Mouse (Mus musculus) liver, embryonic 16.5 days (tissue): ENCODE measurements at regions not wholly inside any gene's neighbourhood (a gene's known extent, or its start where the extent isn't known, plus 50 kb on each side); places are given as distances from the start of the nearest gene placed in this dataset.

ENCODE experiments used
- ATAC-seq: fragments of 200-750 bp; cut with Nextera tagmentation; 2 replicates; pipeline ENCODE4 v1.8.0; 2017; ENCODE audit warnings: low read depth, mild to moderate bottlenecking, moderate number of reproducible peaks, moderate library complexity
- H3K27ac ChIP-seq: fragments of 300-500 bp; sonication (generic); 2 replicates; pipeline ENCODE4 v1.5.1; 2014; ENCODE audit warnings: mild to moderate bottlenecking, low read length
- H3K27me3 ChIP-seq: fragments of 300-500 bp; sonication (generic); 2 replicates; pipeline ENCODE4 v1.6.1; 2014; ENCODE audit warnings: low read depth, low read length, mixed read lengths; ENCODE audit not compliant: control insufficient read depth, insufficient read depth
- H3K36me3 ChIP-seq: fragments of 300-500 bp; sonication (generic); 2 replicates; pipeline ENCODE4 v1.6.1; 2014; ENCODE audit warnings: mild to moderate bottlenecking; ENCODE audit not compliant: control insufficient read depth, insufficient read depth
- H3K4me1 ChIP-seq: fragments of 300-500 bp; sonication (generic); 2 replicates; pipeline ENCODE4 v1.6.1; 2014; ENCODE audit warnings: low read depth, low read length, mixed read lengths; ENCODE audit not compliant: control insufficient read depth
- H3K4me2 ChIP-seq: fragments of 300-500 bp; sonication (generic); 2 replicates; pipeline ENCODE4 v1.6.1; 2014; ENCODE audit warnings: low read depth, low read length, mixed read lengths
- H3K4me3 ChIP-seq: fragments of 300-500 bp; sonication (generic); 2 replicates; pipeline ENCODE4 v1.5.1; 2014; ENCODE audit warnings: low read depth, mild to moderate bottlenecking, low read length
- H3K9ac ChIP-seq: fragments of 300-500 bp; sonication (generic); 2 replicates; pipeline ENCODE4 v1.6.1; 2014; ENCODE audit warnings: low read depth, low read length
- H3K9me3 ChIP-seq: fragments of 300-500 bp; sonication (generic); replicated peaks from 2 replicates; pipeline ENCODE4 v1.6.1; 2016; ENCODE audit warnings: low read length; ENCODE audit not compliant: control insufficient read depth
- WGBS: fragments of 180-500 bp; shearing (Covaris S2); extraction: QIAGEN DNeasy Blood & Tissue Kit; methylation state at CpG from one replicate; pipeline ENCODE4 v1.1.7; 2014; ENCODE audit not compliant: insufficient replicate concordance; 5-methylcytosine and 5-hydroxymethylcytosine counted together

DNA sequence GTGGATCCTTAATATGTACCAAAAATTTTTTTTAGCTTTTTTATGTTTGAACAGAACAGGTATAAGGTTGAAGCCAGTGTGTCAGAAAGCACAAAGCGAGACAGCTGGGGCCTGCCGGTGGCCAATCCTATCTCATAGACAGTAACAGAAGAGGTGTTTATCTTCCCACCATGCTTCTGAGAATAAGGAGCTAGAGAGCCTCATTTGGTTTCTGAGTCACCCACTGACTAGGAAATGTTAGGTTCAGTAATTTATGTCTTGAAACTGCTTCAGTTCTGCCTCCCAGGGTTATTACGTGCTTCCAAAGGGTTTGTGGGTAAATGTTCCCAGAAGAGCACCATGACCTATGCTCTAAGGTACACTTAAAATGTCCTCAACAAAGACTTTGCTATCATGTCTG, 96.3 kb upstream of the Topaz1 start:
- Histone ChIP-seq H3K9ac (no peak overlapping the region), H3K27me3 (no peaks in the 10 kb centered on the region), H3K4me3 (no peak overlapping the region), H3K4me1 (no peaks in the 10 kb centered on the region), H3K9me3 (no peaks in the 10 kb centered on the region), H3K36me3 (no peaks in the 10 kb centered on the region), H3K4me2 (no peak overlapping the region), H3K27ac (no peak overlapping the region)
- ATAC-seq = no peak
- WGBS = 81% methylated on average over 3 of the region's 3 CpGs

GRCm38 (mm10) chr9:122655583-122655982, 91.6 kb upstream of the Topaz1 start:
- H3K4me1 ChIP-seq = no peaks in the 10 kb centered on the region
- no peak overlapping the region for H3K9ac ChIP-seq
- no peak overlapping the region for H3K4me2 ChIP-seq
- 46% methylated on average over 17 of the region's 17 CpGs for WGBS
- no peaks in the 10 kb centered on the region for H3K27me3 ChIP-seq
- H3K9me3 ChIP-seq = no peaks in the 10 kb centered on the region
- no peak overlapping the region for H3K27ac ChIP-seq
- no peaks in the 10 kb centered on the region for H3K36me3 ChIP-seq
- no peak for ATAC-seq
- no peak overlapping the region for H3K4me3 ChIP-seq

DNA sequence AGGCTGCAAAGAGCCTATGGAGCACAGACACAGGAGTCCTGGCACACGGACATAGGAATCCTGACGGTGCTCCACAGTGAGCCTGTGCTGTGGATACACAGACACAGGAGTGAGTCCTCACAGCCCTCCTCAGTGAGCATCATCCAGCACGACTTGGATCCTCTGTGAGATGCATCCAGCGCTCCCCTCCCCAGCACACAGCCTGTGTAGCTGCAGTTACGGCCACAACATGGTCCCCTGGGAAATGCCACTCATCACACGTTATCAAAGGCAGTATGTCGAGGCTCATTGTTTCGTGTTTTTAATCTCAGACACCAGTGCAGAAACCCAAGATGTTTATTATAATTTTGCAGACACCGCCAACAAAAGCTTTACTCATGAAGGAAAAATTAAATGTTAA, 87.1 kb upstream of the Topaz1 start:
- 58% methylated on average over 9 of the region's 9 CpGs for WGBS
- H3K27ac ChIP-seq = no peak overlapping the region
- no peak for ATAC-seq
- H3K9me3 ChIP-seq = no peaks in the 10 kb centered on the region
- H3K36me3 ChIP-seq = no peaks in the 10 kb centered on the region
- no peaks in the 10 kb centered on the region for H3K4me1 ChIP-seq
- H3K9ac ChIP-seq = no peak overlapping the region
- no peaks in the 10 kb centered on the region for H3K27me3 ChIP-seq
- no peak overlapping the region for H3K4me2 ChIP-seq
- no peak overlapping the region for H3K4me3 ChIP-seq

DNA sequence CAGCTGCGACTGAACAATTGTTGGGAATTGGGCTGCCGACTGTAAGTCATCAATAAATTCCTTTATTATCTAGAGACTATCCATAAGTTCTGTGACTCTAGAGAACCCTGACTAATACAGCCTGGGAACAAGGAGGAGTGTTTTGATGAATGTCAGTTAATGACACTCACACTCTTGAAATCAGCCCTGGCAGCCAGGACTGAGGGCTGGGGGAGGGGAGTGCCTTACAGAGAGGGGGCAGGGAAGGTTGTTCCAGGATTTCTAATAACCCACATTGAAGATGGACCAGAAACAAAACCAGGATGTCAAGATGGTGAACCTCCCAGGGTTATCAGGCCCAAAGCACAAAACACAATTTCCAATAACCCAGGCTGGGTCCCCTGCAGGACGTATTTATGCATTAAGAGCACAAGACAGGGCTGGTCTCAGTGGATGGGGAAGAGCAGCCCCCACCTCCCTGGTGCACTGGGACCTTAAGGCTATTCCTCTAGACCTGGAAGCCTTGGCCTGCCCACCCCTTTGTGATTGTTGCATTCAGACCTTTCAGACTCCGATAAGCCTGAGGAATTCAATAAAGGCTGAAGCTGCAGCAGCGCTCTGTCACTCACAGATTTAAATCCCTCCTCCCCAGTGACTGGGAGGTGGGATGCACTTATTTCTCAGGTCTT, 80.0 kb upstream of the Topaz1 start:
- Histone ChIP-seq H3K36me3 (no peaks in the 10 kb centered on the region), H3K4me1 (no peaks in the 10 kb centered on the region), H3K4me2 (no peak overlapping the region), H3K27ac (no peak overlapping the region), H3K9me3 (no peaks in the 10 kb centered on the region), H3K27me3 (no peaks in the 10 kb centered on the region), H3K9ac (no peak overlapping the region), H3K4me3 (no peak overlapping the region)
- no peak for ATAC-seq
- 49% methylated on average over 3 of the region's 5 CpGs for WGBS

GRCm38 (mm10) chr9:122667646-122667981, 79.5 kb upstream of the Topaz1 start:
- Histone ChIP-seq H3K4me2 (no peak overlapping the region), H3K9me3 (no peaks in the 10 kb centered on the region), H3K27ac (no peak overlapping the region), H3K36me3 (no peaks in the 10 kb centered on the region), H3K27me3 (no peaks in the 10 kb centered on the region), H3K4me1 (no peaks in the 10 kb centered on the region), H3K4me3 (no peak overlapping the region), H3K9ac (no peak overlapping the region)
- 48% methylated on average over 3 of the region's 3 CpGs for WGBS
- ATAC-seq = no peak

- Histone ChIP-seq H3K9me3 (no peaks in the 10 kb centered on the region), H3K4me3 (no peak overlapping the region), H3K27ac (no peak overlapping the region), H3K4me1 (no peaks in the 10 kb centered on the region), H3K36me3 (no peaks in the 10 kb centered on the region), H3K4me2 (no peak overlapping the region), H3K9ac (no peak overlapping the region), H3K27me3 (no peaks in the 10 kb centered on the region)
- 56% methylated on average over 3 of the region's 3 CpGs for WGBS
- no peak for ATAC-seq
Measured at GRCm38 (mm10) chr9:122673777-122674176, 73.4 kb upstream of the Topaz1 start.

GRCm38 (mm10) chr9:122678001-122678696, 69.0 kb upstream of the Topaz1 start:
- Histone ChIP-seq H3K9me3 (no peaks in the 10 kb centered on the region), H3K4me3 (no peak overlapping the region), H3K4me2 (no peak overlapping the region), H3K9ac (no peak overlapping the region), H3K27me3 (no peaks in the 10 kb centered on the region), H3K36me3 (no peaks in the 10 kb centered on the region), H3K27ac (no peak overlapping the region), H3K4me1 (no peaks in the 10 kb centered on the region)
- 60% methylated on average over 14 of the region's 14 CpGs for WGBS
- ATAC-seq = no peak

DNA sequence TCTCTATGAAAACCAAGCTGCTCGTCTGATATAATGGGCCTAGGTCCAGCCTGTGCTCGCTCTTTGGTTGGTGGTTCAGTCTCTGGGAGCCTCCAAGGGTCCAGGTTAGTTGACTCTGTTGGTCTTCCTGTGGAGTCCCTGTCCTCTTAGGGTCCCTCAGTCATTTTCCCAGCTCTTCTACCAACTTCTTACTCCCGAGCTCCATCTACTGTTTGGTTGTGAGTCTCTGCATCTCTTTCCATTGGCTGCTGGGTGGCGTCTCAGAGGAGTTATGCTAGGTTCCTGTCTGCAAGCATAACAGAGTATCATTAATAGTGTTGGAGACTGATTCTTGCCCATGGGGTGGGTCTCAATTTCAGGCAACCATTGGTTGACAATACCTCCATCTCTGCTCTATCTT, 60.0 kb upstream of the Topaz1 start:
- ATAC-seq = no peak
- 22% methylated on average over 4 of the region's 4 CpGs for WGBS
- H3K36me3 ChIP-seq = no peaks in the 10 kb centered on the region
- no peaks in the 10 kb centered on the region for H3K27me3 ChIP-seq
- no peaks in the 10 kb centered on the region for H3K4me1 ChIP-seq
- no peaks in the 10 kb centered on the region for H3K9me3 ChIP-seq
- no peak overlapping the region for H3K4me3 ChIP-seq
- H3K27ac ChIP-seq = no peak overlapping the region
- H3K9ac ChIP-seq = no peak overlapping the region
- H3K4me2 ChIP-seq = no peak overlapping the region

DNA sequence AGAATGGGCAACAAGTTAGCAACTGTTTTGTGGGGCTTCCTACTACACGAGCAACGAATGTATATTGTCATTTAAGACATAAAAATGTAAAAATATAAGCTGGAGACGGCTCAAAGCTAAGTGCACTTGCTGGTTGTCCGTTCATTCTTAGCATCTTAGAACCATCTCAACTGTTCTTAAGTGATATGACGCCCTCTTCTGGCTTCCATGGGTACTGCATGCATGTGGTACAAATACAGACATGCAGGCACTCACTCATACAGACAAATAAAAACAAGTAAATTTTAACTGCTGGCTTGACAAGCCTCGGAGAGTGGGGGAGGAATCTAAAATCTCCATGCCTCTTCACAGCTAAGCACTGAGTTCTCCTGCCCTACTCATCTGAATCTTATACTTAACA, 55.3 kb upstream of the Topaz1 start:
- no peaks in the 10 kb centered on the region for H3K4me1 ChIP-seq
- H3K9me3 ChIP-seq = no peaks in the 10 kb centered on the region
- H3K27ac ChIP-seq = no peak overlapping the region
- no peak overlapping the region for H3K4me3 ChIP-seq
- no peaks in the 10 kb centered on the region for H3K27me3 ChIP-seq
- no peaks in the 10 kb centered on the region for H3K36me3 ChIP-seq
- no peak overlapping the region for H3K4me2 ChIP-seq
- WGBS = 50% methylated on average over 6 of the region's 6 CpGs
- no peak for ATAC-seq
- no peak overlapping the region for H3K9ac ChIP-seq
